Mouse (Mus musculus): ENCODE measurements around the gene 1700017N19Rik.
"Not testable (repeated sequence)": the region's sequence is repeated elsewhere in the genome, so short reads cannot be mapped to it uniquely, and the experiment has no call there.

1700017N19Rik gene

DNA sequence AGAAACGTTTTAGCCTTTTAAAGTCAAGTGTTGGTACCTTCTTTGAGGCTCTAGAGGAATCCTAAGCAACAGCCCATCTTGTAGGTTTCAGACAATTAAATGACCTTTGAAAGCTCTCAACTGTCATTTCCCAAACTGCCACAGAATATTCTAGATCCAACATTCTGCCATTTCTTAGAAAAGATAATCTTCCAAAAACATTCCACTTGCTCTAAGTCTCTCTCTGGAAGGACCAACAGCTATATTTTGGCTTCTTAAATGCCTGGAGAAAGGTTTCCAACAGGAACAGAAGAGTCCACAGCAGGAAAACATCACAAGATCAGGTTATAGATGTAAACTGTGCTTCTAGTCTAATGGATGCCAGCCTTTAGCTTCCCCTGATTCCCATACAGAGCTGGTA, at the start of gene 1700017N19Rik, which contains the start of gene 4930430F08Rik:
Gene 1700017N19Rik, plus strand, starts transcription at position 162 of the 400 bp plus-strand sequence.
Gene 4930430F08Rik, minus strand, starts transcription at position 101 of the 400 bp plus-strand sequence.
- DNase-seq, result no peak

DNA sequence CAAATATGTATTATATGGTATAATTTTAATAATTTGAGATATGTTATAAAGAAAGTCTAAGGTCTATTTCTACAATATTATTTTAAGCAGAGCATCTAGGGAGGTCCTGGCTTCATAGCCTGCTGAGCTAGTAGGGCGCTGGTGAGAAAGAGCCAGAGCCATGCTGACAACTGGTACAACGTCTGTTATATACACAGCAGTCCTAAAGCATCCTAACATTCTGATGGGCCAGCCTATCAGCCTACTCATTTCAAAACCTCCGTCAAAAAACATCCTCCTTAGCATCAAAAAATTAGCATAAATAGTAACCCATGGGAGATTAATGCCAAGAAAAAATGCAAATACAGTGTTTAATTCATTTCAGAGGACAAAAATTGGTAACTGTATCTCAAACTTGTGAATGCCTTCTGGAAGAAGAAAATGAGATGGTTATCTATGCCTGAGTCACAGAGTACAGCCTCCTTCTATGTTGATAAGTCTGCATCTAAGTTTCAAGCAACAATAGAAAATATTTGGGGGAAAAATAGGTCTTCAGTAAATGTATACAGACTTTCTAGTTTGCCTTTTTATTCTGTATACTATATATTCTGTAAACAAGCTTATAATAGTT, 33.6 kb upstream of the 1700017N19Rik start:
- DNase-seq, result no peak

DNA sequence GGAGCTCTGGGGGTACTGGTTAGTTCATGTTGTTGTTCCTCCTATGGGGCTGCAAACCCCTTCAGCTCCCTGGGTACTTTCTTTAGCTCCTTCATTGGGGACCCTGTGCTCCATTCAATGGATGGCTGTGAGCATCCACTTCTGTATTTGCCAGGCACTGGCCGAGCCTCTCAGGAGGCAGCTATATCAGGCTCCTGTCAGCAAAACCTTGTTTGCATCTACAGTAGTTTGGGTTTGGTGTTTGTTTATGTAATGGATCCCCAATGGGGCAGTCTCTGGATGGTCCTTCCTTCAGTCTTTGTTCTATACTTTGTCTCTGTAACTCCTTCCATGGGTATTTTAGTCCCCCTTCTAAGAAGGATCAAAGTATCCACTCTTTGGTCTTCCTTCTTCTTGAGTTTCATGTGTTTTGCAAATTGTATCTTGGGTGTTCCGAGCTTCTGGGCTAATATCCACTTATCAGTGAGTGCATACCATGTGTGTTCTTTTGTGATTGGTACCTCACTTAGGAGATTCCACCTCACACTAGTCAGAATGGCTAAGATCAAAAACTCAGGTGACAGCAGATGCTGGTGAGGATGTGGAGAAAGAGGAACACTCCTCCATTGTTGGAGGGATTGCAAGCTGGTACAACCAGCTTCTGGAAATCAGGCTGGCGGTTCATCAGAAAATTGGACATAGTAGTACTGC, 29.9 kb upstream of the 1700017N19Rik start:
- not testable (repeated sequence) for DNase-seq

DNA sequence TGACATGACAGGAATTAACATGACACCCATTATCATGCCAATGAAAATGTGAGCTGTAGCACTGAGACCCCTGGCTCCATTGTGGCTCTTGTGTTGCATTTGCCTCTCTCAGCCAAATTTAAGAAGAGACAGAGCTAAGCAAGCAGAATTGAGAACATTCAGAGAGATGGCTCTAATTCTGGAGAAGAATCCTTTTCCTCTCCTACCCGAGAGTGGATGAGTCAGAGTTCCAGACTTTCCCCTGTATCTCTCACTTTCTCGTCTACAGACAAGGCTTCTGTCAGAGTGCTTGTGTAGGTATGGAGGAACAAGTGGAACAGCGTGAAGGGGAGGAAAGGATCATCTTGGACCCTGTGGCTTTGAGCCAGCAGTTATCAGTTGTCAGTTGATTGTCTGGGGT, 26.2 kb upstream of the 1700017N19Rik start:
- no peak for DNase-seq

DNA sequence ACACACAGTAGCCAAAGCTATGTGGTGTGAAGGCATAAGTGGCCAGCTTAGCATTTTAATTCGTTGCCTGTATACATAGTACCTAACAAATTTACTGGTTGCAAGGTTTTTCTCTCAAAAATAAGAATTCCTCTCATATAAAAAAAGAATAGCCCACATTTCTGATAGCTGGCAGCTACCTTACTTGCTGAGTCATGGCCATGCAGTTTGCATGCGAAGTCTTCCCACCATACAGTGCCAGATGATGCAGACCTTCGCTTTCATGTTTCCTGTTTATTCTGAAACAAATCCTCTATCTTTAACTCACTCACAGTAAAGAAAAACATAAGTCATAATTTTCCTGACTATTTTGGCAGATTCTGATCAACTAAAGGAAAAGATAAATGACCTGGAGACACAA, 18.6 kb upstream of the 1700017N19Rik start:
- no peak for DNase-seq

DNA sequence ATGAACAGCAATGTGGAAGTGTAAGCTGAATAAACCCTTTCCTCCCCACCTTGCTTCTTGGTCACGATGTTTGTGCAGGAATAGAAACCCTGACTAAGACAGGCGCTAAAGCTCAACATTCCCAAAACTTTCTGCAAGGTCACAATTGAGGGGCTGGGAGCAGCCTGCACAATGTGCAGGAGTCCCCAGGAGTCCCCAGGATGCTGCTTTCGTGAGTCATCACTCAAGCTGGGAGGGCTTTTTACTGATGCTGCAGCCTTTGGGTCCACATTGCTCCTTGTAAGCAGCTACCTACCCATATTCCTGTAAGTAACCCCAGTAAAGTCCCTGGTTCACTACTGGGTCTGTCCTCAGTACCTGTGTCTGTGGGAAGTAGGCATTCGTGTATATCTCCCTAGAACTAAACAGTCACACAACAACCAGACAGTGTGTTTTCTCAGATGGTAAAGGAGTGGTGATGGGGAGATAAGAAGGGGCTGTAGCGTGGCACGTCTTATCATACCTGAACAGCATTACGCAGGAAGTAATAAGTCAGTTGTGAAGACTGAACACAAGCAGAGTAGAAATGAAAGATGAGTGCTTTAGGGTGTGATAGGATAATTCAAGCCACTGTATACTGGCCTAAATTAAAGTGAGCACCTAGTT, 15.7 kb upstream of the 1700017N19Rik start:
- DNase-seq, result no peak

DNA sequence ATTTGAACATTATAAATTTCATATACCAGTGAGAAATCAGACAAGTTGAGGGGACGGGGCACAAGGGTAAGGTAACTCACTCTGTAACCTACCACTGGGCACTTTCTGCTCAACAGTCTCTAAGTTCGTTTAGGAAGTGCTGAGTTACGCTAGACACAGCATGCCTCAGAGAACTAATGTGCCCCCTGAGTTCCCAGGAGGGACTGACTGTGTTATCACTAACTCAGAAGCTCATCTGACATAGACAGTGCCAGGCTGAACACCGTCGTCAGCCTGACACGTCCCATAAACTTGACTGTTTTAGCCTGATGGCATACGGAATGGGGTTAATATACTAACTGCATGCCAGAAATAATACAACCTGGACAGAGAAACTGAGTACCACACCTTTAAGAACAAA, 15.0 kb upstream of the 1700017N19Rik start:
- no peak for DNase-seq

DNA sequence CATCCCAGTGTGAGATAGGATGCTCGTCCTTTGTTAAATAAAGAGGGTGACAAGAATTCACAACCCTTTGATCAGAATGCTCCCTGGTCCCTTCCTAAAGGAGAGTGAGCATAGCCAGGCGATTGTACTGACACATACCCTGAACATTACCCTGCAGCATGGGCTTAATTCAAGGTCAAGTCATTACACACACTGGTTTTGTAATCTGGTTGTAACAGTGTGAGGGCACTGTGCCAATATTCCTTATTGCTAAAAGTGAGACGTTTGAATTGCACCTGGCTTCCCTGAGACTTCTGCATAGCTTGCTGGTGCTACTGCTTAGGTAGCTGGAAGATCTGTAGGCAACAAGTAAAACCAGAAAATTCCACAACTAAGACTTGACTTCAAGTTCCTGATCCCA, 6.1 kb upstream of the 1700017N19Rik start:
- peak in 1 of 2 experiments; percentile 3 for DNase-seq

DNA sequence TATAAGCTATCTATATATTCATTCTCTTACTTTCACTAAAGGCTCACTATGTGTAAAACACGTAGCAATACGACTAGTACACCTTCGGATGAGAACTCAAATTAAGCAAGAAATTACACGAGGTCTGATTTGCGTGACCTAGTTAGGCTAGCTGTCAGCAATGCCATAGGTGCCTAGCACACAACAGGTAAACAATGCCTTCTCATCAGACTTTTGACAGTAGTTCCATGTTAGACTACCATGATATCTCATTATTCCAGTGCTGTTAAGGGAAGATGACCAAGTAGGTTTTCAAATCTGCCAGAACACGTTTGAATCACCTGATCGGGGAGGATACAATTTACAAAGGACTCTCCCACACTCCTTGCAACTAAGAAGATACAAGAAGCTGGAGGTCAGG, 1.8 kb upstream of the 1700017N19Rik start:
- no peak for DNase-seq

DNA sequence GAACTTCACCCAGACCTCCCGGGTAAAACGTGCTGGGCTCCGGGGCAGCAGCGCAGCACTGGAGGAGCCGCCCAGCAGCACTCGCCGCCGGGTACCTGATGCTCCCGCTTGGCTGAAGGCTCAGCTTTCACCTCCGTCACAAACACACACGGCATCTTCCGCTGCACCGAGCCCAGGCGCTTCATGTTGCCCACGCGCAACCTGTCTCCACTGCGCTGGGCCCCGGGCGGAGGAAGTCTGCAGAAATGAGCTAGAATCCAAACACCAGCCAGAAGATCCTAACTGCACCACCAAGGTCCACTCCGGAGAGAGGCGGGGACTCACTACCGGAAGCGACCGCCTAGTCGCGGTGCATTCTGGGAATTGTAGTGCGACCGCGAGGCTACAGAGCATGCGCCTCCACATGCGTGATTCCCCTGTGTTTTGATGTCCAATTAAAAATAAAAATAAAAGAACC, 1.3 kb upstream of the 1700017N19Rik start:
- peak; percentile 93 to 96 for DNase-seq

DNA sequence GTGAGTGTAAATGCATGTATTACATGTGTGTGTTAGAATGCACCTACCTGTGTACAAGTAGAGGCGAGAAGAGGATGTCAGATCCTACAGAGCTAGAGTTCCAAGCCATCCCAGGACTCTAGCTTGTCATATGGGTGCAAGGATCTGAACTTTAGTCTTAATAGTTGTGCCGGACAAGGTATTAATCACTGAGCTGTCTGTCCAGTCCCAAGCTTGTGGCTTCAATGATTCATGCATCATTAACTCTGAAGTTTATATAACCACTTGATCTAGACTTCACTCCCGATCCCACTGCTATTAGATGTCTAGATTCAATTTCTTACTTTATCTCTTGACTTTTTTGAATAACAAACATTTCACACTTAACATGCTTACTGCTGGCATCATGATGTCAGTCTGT, 8.1 kb downstream of the 1700017N19Rik start:
- no peak for DNase-seq

DNA sequence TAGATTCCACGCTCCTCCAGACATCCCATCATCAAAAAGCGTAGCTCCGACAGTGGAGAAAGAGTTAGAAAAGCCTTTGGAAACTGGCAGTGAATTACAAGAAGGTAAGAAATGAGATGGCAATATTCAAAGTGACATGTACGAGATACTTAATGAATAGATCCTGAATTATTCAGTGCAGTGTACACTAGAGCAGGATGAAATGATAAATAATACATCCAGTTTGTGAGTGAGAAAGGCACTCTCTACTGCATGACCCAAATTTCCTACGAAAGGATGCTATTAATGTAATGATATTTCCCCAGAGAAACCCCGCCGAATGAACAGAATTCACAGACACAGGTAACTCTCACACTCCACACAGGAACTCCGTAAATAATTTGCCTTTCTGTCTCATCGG, 13.2 kb downstream of the 1700017N19Rik start:
- DNase-seq, result no peak

DNA sequence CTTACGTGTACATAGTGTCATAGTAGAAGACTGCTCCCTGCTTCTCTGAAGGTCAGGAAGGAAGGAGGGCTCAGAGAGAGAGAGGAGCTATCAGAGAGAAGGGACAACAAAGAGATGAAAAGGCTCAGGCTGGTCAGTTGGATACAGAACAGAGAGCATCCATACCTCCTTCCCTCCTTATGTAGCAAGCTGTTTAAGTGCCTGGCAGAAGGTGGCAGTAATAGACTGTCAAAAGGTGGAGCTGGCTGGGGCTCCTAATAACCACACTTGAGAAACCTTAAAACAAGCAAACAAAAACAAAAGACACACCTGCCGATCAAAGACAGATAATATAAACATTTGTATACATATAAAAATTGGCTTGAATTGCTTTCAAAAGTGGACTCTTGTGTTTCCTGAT, 14.0 kb downstream of the 1700017N19Rik start:
- no peak for DNase-seq

DNA sequence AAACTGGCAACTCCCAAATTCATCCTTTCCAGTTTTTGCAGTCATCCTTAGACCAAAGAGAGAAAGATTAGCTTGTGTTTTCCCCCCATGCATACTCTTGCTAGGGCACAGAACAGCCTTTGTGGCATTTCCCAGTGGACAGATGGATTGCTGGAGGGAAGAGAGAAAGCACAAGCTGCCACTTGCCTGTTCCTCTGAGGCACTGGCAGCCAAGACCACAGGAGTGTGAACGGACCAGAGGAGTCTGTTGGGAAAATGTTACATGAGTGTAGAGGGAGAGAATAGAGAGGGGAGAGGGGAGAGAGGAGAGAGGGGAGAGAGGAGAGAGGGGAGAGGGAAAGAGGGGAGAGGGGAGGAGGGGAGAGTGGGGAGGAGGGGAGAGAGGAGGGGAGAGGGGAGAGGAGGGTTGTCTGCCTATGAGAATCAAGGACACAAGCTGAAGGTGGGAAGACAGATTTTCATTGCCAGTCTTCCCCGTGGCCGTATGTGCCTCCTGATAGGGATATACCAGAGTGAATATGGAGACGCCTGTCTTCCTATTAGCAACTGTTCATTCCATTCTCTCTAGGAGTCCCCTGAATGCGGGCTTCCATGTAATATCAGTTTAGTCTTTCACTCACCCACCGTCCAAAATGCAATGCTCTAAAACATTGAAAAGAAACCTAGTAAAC, 27.1 kb downstream of the 1700017N19Rik start:
- no peak for DNase-seq

DNA sequence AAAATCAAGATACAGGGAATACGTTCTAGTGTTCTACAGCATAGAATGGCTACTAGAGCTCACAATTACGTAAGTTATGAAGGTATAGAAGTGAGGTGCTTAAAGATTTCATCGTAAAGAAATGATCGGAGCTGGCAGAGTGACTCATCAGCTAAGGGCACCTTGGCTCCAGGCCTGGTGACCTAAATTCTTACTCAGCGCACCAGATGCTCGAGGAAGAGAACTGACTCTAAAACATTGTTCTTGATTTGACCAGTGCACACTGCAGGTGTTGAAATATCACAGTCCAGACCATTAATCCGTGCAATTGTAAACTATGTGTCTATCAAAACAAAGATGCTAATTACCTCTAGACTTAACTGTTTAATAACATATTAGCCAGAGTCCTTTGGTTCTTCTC, 29.2 kb downstream of the 1700017N19Rik start:
- no peak for DNase-seq

DNA sequence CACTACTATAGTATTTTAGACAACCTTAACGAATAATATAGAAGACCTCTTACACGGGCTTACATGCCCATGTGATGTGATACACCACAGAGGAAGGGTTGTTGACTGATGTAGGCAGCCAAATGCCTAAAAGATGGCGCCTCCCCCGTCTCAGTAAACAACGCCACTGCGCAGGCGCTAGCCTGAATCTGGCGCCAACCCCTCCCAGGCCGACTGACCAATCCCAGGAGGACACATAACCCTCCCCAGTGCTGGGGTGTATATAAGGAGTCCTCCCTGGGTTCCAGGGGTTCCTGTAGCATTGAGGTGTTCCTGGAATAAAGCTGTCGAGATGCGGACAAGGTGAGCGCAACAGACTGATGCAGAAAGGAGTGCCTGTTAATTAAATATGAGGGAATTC, 29.8 kb downstream of the 1700017N19Rik start:
- no peak for DNase-seq

DNA sequence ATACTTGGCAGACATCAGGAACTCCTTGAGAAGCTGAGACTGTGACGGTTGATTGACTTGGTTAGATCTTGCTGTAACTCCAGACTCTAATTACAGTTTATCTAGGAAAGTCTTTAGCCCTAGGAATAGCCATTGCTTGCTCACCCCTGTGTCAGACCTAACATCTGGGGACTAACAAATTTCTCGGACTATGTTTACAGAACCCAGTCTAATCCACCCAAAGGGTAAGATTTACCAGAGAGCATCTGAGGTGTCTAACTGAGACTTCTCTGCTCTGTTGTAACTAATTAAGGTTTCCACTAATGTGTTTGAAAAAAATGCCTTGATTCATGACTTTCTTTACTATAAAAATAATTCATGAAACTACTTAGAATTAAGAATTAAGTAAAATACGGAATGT, 32.2 kb downstream of the 1700017N19Rik start:
- DNase-seq, result no peak

DNA sequence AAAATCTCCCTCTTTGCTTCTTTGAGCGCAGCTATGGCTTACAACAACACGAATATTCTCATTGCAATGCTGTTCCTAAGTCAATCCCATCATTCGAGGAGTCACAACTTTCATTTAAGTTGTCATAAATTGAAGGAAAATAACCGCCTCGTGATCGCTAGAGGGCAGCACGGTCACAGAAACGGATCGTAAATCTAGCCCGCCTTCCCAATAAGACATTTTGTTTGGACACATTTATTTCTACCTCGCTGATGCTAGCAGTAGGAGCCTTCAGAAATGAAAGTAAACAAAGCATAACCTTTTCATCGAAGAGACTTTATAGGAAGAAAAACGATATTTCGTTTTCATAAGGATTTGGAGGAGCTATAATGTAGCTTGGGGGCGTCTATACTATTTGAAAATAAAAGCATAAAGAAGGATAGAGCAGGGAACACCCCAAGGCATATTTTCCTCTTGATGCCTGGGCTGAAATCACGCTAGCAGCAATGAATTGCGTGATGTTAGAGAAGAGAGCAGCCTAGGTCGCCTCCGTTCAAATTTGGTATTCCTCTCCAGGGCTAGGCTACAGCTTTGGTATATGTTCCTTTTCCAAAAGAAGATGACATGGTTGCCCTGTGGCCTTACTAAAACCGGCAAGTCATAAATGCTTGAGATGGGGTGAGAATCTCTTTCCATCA, 39.6 kb downstream of the 1700017N19Rik start:
- peak; percentile 28 to 75 for DNase-seq

DNA sequence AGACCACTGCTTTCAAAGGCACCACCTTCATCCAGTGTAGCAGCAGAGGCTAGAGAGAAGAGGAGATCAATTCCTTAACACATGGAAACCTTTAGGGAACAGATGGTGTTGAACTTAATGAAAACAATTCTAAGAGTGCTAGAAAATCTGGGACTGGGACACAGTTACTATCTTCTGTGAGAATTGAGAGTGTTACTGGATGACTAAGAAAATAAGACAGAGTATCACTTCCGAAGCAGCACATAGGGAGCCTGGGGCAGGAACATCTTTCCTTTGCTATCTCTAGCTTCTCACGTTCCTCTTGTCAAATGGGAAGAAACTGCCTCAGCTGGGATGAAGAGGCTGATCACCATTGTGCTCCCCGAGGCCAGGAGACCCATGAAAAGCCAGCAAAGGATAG, 52.6 kb downstream of the 1700017N19Rik start:
- DNase-seq, result no peak

DNA sequence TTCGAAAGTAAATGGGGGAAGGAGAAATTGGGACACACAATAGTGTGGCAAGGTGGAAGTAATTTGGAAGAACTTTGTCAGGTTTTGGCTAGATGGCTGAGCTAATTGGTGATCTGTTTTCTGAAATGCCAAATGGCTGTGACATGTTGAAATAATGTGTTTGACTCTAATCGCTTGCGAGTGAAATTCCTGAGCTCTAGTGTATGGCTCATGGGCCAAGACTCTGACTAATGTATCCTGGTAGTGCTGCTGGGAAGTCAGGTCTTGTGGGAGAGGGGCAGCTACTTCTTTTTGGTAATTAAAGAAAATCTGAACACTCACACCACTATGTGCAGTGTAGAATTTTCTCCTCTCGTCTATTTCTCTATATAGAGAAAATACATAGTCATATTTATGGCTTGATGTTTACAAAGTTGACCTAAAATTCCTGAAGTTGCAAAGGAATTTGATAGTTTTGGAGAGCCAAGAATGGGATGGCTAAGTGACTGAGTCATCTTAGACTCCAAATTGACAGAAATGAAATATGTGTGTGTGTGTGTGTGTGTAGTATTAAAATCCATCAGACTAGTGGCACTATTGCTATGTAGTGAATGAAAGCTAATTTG, 55.1 kb downstream of the 1700017N19Rik start:
- no peak for DNase-seq

DNA sequence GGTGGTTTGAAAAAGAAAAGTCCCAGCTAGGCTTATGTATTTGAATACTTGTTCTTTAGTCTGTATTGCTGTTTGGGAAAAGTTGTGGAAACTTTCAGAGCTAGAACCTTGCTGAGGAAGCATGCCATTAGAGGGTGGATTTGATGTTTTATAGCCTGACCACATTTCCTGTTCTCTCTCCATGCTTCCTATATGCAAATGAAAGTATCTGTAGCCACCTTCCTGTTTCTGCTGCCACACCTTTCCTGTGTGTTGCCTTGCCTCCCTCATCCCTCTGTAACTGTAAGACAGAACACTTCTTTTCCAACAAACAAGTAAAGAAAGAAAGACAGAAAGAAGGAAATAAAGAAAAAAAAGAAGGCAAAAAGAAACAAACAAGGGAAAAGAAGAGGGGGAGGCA, 63.9 kb downstream of the 1700017N19Rik start:
- no peak for DNase-seq

DNA sequence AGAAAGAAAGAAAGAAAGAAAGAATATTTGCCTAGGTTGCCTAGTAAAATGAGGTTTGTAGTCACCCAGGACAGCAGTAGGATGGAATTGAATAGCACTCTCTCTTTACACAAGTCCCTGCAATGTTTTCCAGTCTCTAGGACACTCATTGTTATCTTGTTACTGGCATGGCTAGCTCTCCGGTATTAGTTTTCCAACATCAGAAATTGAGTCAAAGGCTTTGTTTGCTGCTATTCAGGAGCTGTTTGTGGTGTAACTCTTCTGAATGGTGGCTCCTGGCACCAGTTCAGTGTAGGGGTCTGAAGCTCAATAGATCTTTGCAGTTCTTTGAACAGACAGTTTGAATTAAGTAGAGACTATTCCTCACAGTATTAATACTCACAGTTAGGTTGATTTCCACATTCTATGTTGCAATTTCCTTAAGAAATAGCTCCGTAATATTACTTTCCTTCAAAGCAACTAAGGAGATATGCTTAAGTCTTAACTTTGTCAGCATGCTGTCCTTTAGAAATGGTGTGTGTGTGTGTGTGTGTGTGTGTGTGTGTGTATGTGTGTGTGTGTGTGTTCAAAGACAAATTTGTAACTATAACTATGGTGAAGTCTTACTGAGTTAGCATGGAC, 71.8 kb downstream of the 1700017N19Rik start:
- no peak for DNase-seq
